Mouse (Mus musculus) embryonic stem cell, embryonic (primary cell): ENCODE measurements at regions not wholly inside any gene's neighbourhood (a gene's known extent, or its start where the extent isn't known, plus 50 kb on each side); places are given as distances from the start of the nearest gene placed in this dataset.

ENCODE experiments used
- CTCF ChIA-PET, 4 experiments: fragments of 300-600 bp in 2 of 4; fragments of 350-600 bp in 2 of 4; sonication (Branson Sonifier 250); formaldehyde crosslinking; loops; one replicate each; lab custom pipeline; 2022; ENCODE audit warnings: inconsistent platforms in 2 of 4; lab: Charles Lee
- POLR2A ChIA-PET, 4 experiments: fragments of 300-600 bp in 2 of 4; fragments of 350-600 bp in 2 of 4; sonication (Branson Sonifier 250); formaldehyde crosslinking; loops; one replicate each; lab custom pipeline; 2022; ENCODE audit warnings: antibody characterized with exemption in 4 of 4, inconsistent platforms in 1 of 4; lab: Charles Lee

- ChIA-PET CTCF (no interaction called here), POLR2A (interaction anchor here in 1 of 4 experiments (1.1 kb wide), 1 partner anchor 15 kb away, joined by 3 read pairs; no protein-coding TSS in a partner anchor)
These were observed 53.9 kb upstream of the Maml3 start for GRCm38 (mm10) chr3:52158788-52159260.

- ChIA-PET CTCF (no interaction called here), POLR2A (no interaction called here)
These were observed 56.8 kb upstream of the Maml3 start for GRCm38 (mm10) chr3:52161688-52162087.

GRCm38 (mm10) chr3:52163990-52164389 lies 59.1 kb upstream of the Maml3 start:
- ChIA-PET POLR2A (interaction anchor here in 1 of 4 experiments (0.6 kb wide), 1 partner anchor 119 kb away, joined by 3 read pairs; no protein-coding TSS in a partner anchor), CTCF (interaction anchor here in 2 of 4 experiments (0.6 to 0.7 kb wide), 2 partner anchors 29 to 35 kb away, joined by 3 read pairs; no protein-coding TSS in a partner anchor)

GRCm38 (mm10) chr3:52167420-52167819 lies 62.5 kb upstream of the Maml3 start:
- ChIA-PET POLR2A (no interaction called here), CTCF (no interaction called here)

GRCm38 (mm10) chr3:52170847-52171246 lies 66.0 kb upstream of the Maml3 start:
- ChIA-PET POLR2A (no interaction called here), CTCF (no interaction called here)

- POLR2A ChIA-PET = interaction anchor here in 1 of 4 experiments (0.9 kb wide), 1 partner anchor 499 kb away, joined by 3 read pairs; no protein-coding TSS in a partner anchor
These were observed 66.4 kb upstream of the Maml3 start for GRCm38 (mm10) chr3:52171303-52171702.

DNA sequence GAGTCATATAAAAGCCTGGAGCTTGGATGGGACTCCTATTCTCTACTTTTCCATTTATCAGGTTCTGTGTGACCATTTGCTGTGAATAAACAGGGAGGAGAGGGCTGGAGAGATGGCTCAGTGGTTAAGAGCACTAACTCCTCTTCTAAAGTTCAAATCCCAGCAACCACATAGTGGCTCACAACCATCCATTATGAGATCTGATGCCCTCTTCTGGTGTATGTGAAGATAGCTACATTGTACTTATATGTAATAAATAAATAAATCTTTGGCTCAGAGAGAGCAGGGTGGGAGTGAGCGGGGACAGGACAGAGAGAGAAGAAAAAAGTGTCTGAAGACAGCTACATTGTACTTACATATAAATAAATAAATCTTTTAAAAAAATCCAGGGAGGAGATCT lies 68.6 kb upstream of the Maml3 start:
- ChIA-PET POLR2A (interaction anchor here in 1 of 4 experiments (0.5 kb wide), 1 partner anchor 107 kb away, joined by 3 read pairs; no protein-coding TSS in a partner anchor), CTCF (no interaction called here)

More at GRCm38 (mm10) chr3:52171303-52171702, 66.4 kb upstream of the Maml3 start:
- CTCF ChIA-PET = no interaction called here

GRCm38 (mm10) chr3:52176108-52176507 lies 71.2 kb upstream of the Maml3 start:
- POLR2A ChIA-PET = interaction anchor here in 2 of 4 experiments (0.5 to 0.7 kb wide), 2 partner anchors 96 to 1287 kb away, joined by 3 read pairs; partner anchors contain the start of gene Proser1 (in 1 of the 2)
- CTCF ChIA-PET = interaction anchor here in 1 of 4 experiments (0.7 kb wide), 1 partner anchor 666 kb away, joined by 3 read pairs; no protein-coding TSS in a partner anchor

DNA sequence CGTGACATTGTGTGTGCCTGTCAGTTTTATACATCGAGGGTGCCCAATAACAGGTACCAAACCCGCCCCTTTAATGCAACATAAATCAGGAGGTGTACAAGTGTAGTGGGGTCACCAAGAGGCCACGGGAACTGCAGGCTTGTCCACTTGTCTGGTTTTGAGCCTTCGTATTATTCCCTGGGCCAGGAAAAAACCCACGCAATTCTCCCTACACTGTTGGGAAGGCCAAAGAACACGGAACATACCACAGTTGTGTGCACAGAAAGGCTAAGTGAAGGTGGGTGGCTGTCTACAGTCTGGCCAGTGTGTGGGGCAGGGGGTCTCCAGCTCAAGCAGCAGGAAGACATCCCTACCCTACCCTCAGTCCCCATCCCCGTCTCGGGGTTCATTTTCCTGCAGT lies 74.0 kb upstream of the Maml3 start:
- ChIA-PET CTCF (no interaction called here), POLR2A (interaction anchor here in 1 of 4 experiments (1.3 kb wide), 1 partner anchor 400 kb away, joined by 3 read pairs; no protein-coding TSS in a partner anchor)

- POLR2A ChIA-PET = interaction anchor here in 1 of 4 experiments (1.3 kb wide), 2 partner anchors 18 to 400 kb away, joined by 3 read pairs; no protein-coding TSS in a partner anchor
- CTCF ChIA-PET = interaction anchor here in 1 of 4 experiments (0.9 kb wide), 1 partner anchor 16 kb away, joined by 4 read pairs; no protein-coding TSS in a partner anchor
These were observed 74.8 kb upstream of the Maml3 start for GRCm38 (mm10) chr3:52179686-52180085.

GRCm38 (mm10) chr3:52180306-52180705 lies 75.4 kb upstream of the Maml3 start:
- ChIA-PET POLR2A (interaction anchor here in 2 of 4 experiments (0.6 to 1.3 kb wide), 3 partner anchors 18 to 439 kb away, joined by 3 read pairs; no protein-coding TSS in a partner anchor), CTCF (interaction anchor here in 2 of 4 experiments (0.7 to 2.0 kb wide), 2 partner anchors 15 to 18 kb away, joined by 3 to 5 read pairs; no protein-coding TSS in a partner anchor)

DNA sequence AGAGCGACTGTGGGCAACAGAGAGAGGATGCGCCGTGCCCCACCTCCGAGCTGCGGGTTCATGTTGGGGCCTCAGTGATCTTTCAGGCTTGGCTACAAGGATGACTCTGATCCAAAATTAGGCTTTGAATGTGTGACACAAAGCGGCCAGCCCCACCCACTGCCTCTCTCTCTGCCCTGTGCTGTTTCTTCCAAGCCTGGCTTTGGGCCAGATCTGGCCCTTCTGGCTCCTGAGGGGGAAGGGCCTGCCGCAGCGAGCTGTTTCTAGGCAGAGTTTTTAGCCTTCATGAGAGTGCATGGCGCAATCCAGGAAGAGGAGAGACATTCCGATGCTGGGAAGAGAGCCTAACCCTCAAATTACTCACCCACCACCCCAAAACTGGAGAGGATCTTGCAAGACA lies 75.9 kb upstream of the Maml3 start:
- ChIA-PET CTCF (interaction anchor here in 3 of 4 experiments (0.6 to 2.0 kb wide), 3 partner anchors 15 to 679 kb away, joined by 3 to 5 read pairs (median 3); no protein-coding TSS in a partner anchor), POLR2A (interaction anchor here in 2 of 4 experiments (0.6 to 1.3 kb wide), 2 partner anchors 17 to 439 kb away, joined by 3 read pairs; no protein-coding TSS in a partner anchor)

DNA sequence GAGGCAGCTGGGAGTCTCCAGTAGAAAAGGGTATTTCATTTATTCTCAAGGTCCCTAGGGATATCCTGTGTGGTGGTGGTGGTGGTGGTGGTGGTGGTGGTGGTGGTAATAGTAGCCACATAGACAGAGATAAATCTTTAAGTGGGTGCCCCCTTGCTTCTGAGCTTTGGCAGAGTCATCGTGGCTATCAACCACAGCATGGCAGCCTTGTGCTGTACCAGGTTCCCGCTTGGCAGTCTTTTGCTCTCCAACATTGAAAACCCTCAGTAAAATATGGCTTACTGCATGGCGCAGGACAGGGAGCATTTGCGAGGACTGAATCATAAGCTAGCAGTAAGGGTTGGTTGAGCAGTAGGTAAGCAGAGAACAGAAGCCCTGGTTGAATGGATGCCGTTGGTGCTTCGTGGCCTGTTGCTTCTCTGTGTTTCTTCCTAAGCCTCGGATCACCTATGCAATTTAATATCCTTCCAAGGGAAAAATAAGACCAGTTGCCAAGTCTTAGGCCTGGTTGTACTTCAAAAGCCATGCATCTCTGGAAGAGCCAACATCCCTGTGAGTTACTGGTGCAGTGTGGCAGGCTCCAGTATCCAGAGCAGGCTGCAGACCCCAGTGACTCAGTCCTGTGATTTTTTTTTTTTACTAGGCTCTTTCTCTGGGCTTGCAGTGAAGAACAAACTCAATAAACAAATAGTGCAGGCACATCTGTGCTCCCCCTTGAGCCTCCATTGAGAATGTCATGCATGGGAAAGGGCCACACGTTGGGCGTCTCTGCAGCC lies 76.6 kb upstream of the Maml3 start:
- ChIA-PET CTCF (interaction anchor here in 2 of 4 experiments (0.6 to 2.0 kb wide), 2 partner anchors 14 to 680 kb away, joined by 3 to 5 read pairs; no protein-coding TSS in a partner anchor), POLR2A (no interaction called here)

GRCm38 (mm10) chr3:52184241-52184640 lies 79.4 kb upstream of the Maml3 start:
- CTCF ChIA-PET = no interaction called here
- POLR2A ChIA-PET = no interaction called here

DNA sequence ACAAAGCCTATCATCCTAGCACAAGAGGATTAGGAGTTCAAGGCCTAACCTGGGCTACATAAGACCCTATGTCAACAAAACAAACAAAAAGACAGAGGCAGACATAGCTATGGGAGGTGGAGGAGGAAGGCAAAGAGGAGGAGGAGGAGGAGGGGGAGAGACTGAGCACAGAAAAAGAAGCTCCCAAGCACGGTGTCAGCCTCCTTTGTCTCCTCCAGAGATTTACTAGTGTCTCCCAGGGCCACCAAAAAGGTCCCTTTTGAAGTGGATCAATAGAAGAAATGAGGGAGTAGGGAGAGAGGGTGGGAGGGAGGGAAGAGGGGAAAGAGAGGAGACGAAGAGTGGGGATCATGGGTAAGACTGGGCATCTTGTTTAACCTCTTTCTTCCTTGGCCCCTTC lies 80.5 kb upstream of the Maml3 start:
- CTCF ChIA-PET = no interaction called here
- POLR2A ChIA-PET = no interaction called here

DNA sequence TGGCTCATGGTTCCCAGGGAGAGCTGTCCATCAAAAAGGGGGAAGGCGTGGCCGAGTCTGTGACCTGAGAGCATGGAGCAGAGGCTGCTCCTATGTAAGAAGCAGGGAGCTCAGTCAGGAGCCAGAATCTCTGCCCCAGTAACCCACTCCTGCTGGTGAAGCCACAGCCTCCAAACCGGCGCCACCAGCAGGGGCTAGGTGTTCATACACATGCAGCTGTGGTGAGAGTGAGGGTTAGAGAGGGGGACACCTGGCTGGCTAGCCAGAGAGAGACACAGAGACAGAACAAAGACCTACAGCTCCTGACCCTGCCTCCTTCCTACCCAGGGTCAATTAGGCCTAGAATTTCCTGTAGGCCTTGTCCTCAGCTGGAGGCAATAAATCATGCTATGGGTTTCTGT lies 80.7 kb upstream of the Foxo1 start:
- ChIA-PET CTCF (no interaction called here), POLR2A (interaction anchor here in 2 of 4 experiments (0.6 to 1.2 kb wide), 2 partner anchors 9 to 11 kb away, joined by 3 read pairs; no protein-coding TSS in a partner anchor)

DNA sequence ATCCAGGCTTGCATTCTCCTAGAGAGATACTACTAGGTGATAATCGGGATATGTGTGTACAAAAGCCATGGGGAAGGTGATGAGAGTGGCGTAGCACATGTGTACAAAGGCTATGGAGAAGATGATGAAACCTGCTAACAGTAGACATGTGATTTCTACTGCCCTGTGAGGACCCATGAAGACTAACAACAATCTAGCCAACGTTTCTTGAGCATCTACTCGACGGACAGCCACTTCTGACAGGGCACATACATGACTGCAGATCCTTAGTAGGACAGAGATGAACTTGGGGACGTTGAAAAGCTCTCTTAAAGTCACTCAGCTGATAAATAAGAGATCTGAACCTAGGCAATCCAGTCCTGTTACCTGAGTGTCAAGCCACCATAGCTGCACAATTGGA lies 79.8 kb upstream of the Foxo1 start:
- POLR2A ChIA-PET = interaction anchor here in 1 of 4 experiments (1.2 kb wide), 1 partner anchor 8 kb away, joined by 3 read pairs; no protein-coding TSS in a partner anchor
- CTCF ChIA-PET = no interaction called here

- ChIA-PET POLR2A (no interaction called here), CTCF (no interaction called here)
These were observed 79.1 kb upstream of the Foxo1 start for GRCm38 (mm10) chr3:52189016-52189415.

- ChIA-PET POLR2A (no interaction called here), CTCF (no interaction called here)
These were observed 78.1 kb upstream of the Foxo1 start for GRCm38 (mm10) chr3:52190021-52190420.
